Mouse (Mus musculus): ENCODE measurements around the gene Tdp1.

DNA sequence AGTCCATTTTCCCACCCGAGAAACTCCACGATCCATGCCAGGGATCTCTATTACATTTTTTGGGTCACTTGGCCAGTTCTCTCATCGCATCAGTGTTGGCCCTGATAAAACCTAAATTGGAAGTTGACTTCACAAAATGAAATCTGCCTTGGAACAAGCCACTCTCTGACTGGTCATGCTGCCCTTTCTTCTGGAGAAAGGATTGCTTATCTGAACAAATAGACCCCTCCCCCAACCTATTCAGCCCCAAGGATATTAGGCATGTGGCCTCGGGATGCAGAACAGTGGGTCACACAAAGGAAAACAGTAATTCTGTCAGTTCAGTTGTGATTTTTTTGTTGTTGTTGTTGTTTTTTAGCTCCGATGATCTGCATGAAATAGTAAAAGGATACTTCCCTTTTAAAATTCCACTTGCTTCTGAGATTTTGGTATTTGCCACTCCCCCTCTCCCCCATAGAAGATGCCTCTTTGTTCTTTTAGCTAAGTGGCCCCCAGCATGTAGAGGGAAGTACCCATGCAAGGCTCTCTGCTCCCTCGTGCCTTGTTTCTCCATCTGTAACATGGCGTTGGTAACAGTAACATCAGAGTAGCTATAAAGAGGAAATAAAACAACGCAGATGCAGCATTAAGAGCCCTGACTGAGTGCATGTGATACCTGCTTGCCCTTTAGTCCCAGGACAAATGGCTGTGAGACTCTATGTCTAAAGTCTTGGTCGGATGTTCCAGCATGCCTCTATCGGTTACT lies 109.0 kb downstream of the Tdp1 start:
- TF ChIP-seq POLR2A (IDR thresholded peaks at IDR 0.05; ENCODE audit: extremely low read depth, insufficient read depth, low read length) (no peak), CTCF (IDR thresholded peaks at IDR 0.05; ENCODE audit: low read depth, low read length) (no peak)
